Mouse (Mus musculus): ENCODE measurements around the gene Mycl.

DNA sequence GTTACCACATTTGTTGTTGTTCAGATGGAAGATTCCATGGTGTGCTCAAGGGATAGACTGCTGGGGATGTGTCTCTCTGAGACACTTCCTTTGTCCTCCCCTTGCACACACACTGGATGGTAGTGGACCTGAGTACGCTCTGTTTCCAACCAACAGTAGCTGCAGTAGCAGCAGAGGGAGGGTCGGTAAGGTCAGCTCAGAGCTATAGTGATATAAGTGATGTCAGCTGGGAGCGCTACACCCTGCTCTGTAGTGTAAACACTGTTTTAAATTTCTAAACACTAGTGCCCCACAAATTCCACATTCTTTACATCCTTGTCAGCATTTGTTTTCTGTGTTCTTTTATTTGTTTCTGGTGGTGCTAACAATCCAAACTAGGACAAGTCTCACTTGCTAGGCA lies 41.3 kb downstream of the Mycl start:
- TF ChIP-seq TAL1 (IDR thresholded peaks at IDR 0.05; ENCODE audit: low read length) (no peak), GATA1 (IDR thresholded peaks at IDR 0.05; ENCODE audit: low read length) (no peak)
